Mouse (Mus musculus) large intestine, adult 2 months (tissue): ENCODE results near the gene Olfr1305. TPM values are rescaled to one million over a fixed set of nuclear protein-coding genes. Genes with fewer than 3 reads are reported as not detected.

ENCODE experiments used
- DNase-seq: peaks from one replicate; pipeline ENCODE4 v3.0.0-alpha.2; 2012; ENCODE audit warnings: low read depth, low spot score
- WGBS: fragments of 180-500 bp; shearing (Covaris S2); methylation state at CpG from one replicate; pipeline ENCODE4 v1.1.7; 2018; 5-methylcytosine and 5-hydroxymethylcytosine counted together
- polyA plus RNA-seq: library from polyadenylated mRNA; depleted of rRNA; stranded (reverse); fragments of >200 nt; gene quantifications from 2 replicates; pipeline ENCODE4 v1.2.3, GENCODE M21; 2012; rRNA removed

The Olfr1305 gene
- not detected in 2 replicates for polyA plus RNA-seq

DNA sequence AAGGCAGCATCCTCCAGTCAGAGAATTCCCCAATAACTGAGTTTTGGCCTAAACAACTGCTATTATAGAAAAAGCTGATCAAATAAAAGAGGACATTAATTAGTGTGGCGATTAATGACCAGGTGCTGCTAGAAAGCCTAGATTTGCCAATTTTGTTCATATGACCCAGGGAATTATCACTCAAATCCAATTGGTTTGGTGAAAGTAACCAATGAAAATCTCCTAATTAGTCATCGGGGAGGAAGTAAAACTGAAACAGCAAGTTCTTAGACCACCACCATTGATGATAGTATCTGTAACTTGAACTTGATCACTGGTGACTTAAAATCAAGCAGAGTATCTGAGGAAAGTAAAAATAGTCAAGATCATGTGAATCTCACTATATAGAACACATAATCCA lies at the start of gene Olfr1305:
Olfr1305 (minus strand) TSS at position 101 of the 400 bp plus-strand sequence.
- 90% methylated on average over 2 of the region's 2 CpGs for WGBS

DNA sequence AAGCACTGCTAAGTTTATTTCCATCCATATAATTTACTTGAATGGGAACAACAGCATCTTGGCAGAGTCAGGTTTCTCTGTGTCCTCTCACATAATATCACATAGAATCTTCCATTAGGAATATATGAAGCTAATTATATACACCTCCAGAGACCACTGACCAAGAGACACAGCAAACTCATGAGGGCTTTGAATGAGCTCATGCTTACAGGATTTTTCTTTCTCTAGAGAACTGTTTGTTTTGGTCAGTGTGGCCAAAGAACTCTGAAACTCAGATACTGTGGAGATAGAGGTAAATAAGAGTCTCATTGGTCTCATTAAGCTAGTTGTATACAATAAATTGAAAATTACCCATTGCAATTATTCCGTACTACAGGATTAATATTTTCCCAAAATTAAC lies 39.2 kb upstream of the Olfr1305 start, which contains the start of gene Olfr1306:
Olfr1306 (minus strand) TSS at position 101 of the 400 bp plus-strand sequence.
- no peak for DNase-seq
- WGBS = 81% methylated on average over 1 of the region's 1 CpGs

More for the DNA sequence above, at the start of gene Olfr1305:
- no peak for DNase-seq

DNA sequence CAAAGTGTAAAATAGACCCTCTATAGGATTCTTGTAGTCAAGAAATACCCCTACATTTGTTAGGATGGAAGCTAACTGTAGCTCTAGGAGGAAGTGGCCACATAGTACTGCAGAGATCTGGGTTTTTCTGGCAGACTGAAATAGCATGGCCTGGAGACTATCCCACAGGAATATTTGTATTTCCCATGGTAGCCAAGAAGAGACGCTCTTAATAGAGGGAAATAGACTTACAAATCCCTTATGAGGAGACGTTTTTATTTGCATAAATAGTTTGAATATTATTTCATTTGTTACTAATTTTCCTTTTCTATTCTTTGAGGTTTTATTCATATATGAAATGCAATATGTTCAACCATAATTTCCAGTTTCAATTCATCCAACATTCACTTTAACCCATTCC lies 56.7 kb downstream of the Olfr1305 start, which contains the start of gene Olfr1303:
Olfr1303 (minus strand) TSS at position 101 of the 400 bp plus-strand sequence.
- DNase-seq = no peak
- 88% methylated on average over 2 of the region's 2 CpGs for WGBS

Other genes with a start within 250 kb of the Olfr1305 start
- gene Olfr1298, start 227.9 kb downstream of the Olfr1305 start, polyA plus RNA-seq = not detected in 2 replicates
- not detected in 2 replicates for gene Olfr1299, start 215.7 kb downstream of the Olfr1305 start, polyA plus RNA-seq
- gene Olfr1301, start 126.1 kb downstream of the Olfr1305 start, polyA plus RNA-seq = not detected in 2 replicates
- gene Olfr1302, start 99.7 kb downstream of the Olfr1305 start, polyA plus RNA-seq = not detected in 2 replicates
- not detected in 2 replicates for gene Olfr1303, start 56.8 kb downstream of the Olfr1305 start, polyA plus RNA-seq
- gene Olfr1306, start 39.1 kb upstream of the Olfr1305 start, polyA plus RNA-seq = not detected in 2 replicates
- gene Olfr1307, start 72.3 kb upstream of the Olfr1305 start, polyA plus RNA-seq = not detected in 2 replicates
- gene Olfr1308, start 87.8 kb upstream of the Olfr1305 start, polyA plus RNA-seq = not detected in 2 replicates
- gene Olfr1309, start 113.1 kb upstream of the Olfr1305 start, polyA plus RNA-seq = not detected in 2 replicates
- not detected in 2 replicates for gene Olfr1310, start 135.6 kb upstream of the Olfr1305 start, polyA plus RNA-seq
- not detected in 2 replicates for gene Olfr1311, start 147.3 kb upstream of the Olfr1305 start, polyA plus RNA-seq
- not detected in 2 replicates for gene Olfr1312, start 173.1 kb upstream of the Olfr1305 start, polyA plus RNA-seq
- not detected in 2 replicates for gene Olfr1313, start 200.7 kb upstream of the Olfr1305 start, polyA plus RNA-seq
- gene Olfr1314, start 219.6 kb upstream of the Olfr1305 start, polyA plus RNA-seq = not detected in 2 replicates
- not detected in 2 replicates for gene Olfr1315-ps1, start 238.3 kb upstream of the Olfr1305 start, polyA plus RNA-seq